Mouse (Mus musculus): ENCODE results near the gene Rab7. TPM values are rescaled to one million over a fixed set of nuclear protein-coding genes. Genes with fewer than 3 reads are reported as not detected.

The Rab7 gene
- polyA plus RNA-seq (2014; fragmentation: Nextera tagmentation; extraction: Ambion mirVana), result 246 and 251 TPM in 2 replicates

DNA sequence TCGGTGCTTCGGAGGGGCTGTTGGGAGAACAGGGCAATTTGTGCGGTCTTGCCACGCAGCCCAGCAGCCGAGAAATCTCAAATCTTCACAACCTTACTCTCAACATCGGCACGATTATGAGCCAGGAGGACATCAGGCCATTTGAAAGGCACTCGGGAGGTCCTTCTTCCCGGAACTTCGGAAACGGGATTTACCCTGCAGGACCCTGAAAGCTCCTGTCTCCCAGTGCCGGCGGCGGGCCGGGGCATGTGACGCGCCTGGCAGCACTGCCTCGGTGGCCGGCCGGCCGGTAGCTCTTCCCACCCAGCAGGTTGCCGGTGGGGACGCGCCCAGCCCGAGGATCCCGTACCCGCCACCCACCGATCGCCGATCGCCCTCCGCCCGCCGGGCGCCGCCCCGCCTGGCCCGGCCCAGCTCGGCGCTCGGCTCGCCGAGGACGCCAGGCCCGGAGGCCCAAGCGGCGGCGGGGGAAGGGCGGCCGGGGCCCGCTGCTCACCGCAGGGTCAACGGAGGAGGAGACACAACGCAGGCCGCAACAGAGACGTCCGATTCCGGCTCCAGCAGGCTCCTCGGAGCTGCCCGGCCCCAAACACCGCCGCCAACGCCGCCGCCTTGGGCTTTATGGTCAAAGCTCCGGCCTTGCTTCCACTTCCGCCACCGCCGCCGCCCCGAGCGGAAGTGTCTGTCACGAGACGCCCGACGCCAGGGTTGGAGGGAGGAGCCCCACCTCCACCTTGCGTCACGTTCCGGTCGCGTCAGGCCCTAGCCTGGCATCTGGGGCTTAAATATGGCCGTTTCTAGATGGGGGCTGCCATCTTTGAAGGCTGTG, at the start of gene Rab7:
Gene Rab7 (minus strand): TSS at position 694 of the 829 bp plus-strand sequence.
- peak within 1 kb of the TSS; percentile 92 for H3K9ac ChIP-seq (replicated peaks; ENCODE audit: low read depth, low read length)
- peak; percentile 93 for ATAC-seq (ENCODE audit: insufficient number of reproducible peaks, insufficient read depth, low FRiP score, low read depth)
- H3K9me3 ChIP-seq (ENCODE audit: control insufficient read depth, low read depth, low read length), result no peaks in the 10 kb centered on the region
- no peaks in the 10 kb centered on the region for H3K36me3 ChIP-seq (ENCODE audit: control insufficient read depth, insufficient read depth, low read length)
- WGBS, result under 1% methylated on average over 69 of the region's 82 CpGs
- peak within 1 kb of the TSS; percentile 96 for H3K4me2 ChIP-seq (replicated peaks; ENCODE audit: low read depth, low read length)
- H3K27ac ChIP-seq (ENCODE audit: low read length), result peak within 1 kb of the TSS; percentile 81
- no peaks in the 10 kb centered on the region for H3K27me3 ChIP-seq (ENCODE audit: control insufficient read depth, insufficient read depth, low read length)
- H3K4me1 ChIP-seq (ENCODE audit: control insufficient read depth, insufficient read depth, low read length), result peaks cover 20% of the 10 kb centered on the region
- peak within 1 kb of the TSS; percentile 85 for H3K4me3 ChIP-seq (ENCODE audit: low read depth, low read length)

DNA sequence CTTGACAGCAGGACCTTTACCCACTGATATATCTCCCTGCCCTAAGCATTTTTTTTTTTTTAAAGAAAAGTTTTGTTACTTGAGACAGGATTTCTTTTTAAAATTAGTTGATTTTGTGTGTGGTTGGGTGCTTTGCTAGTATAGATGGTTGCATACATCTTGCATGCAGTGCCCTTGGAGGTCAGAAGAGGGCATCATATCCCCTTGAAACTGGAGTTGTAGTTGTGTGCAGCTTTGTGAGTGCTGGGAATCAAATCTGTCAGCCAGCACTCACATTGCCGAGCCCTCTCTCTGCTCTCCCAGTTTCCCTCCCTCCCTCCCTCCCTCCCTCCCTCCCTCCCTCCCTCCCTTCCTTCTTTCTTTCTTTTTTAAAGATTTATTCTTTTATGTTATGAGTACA, 43.9 kb upstream of the Rab7 start:
- Histone ChIP-seq H3K4me1 (ENCODE audit: control insufficient read depth, insufficient read depth, low read length) (peaks cover 18% of the 10 kb centered on the region), H3K27ac (ENCODE audit: low read length) (no peak overlapping the region), H3K4me2 (replicated peaks; ENCODE audit: low read depth, low read length) (no peak overlapping the region), H3K4me3 (ENCODE audit: low read depth, low read length) (no peak overlapping the region), H3K9me3 (ENCODE audit: control insufficient read depth, low read depth, low read length) (no peaks in the 10 kb centered on the region), H3K9ac (replicated peaks; ENCODE audit: low read depth, low read length) (no peak overlapping the region), H3K36me3 (ENCODE audit: control insufficient read depth, insufficient read depth, low read length) (peaks cover 33% of the 10 kb centered on the region), H3K27me3 (ENCODE audit: control insufficient read depth, insufficient read depth, low read length) (no peaks in the 10 kb centered on the region)
- 64% methylated on average over 1 of the region's 1 CpGs for WGBS
- ATAC-seq (ENCODE audit: insufficient number of reproducible peaks, insufficient read depth, low FRiP score, low read depth), result no peak

DNA sequence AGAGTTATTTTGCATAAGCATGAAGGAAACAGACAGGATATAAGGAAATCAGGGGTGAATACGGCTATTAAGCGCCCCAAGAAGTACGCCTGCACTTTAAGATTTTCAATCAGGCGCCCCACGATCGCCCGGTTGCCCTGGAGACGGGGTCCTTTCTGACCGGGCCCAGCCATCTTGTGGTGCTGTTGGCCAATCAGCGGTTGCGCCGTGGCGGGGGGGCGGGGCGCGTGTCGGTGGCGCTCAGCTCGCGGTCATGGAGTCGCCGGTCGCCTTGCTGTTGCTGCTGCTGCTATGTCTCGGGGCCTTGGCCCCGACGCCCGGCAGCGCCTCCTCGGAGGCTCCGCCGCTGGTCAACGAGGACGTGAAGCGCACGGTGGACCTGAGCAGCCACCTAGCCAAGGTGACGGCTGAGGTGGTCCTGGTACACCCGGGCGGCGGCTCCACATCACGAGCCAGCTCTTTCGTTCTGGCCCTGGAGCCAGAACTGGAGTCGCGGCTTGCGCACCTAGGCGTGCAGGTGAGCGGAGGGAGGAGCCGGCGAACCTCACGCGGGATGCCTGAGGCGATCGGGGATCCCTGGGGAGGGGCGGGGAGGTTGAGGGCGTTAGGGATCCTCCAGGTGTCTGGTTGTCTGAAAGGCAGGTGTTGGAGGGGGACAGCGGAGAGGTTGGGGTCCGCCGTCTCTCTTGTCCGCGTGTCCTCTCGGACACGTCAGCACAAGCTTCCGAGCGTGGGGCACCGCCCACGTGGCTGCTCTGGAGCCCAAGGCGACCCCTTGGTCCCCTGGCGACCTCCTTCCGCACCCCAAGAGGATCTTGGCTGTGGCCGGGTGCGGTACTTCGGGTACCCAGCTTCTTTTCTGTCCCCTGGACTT, 39.4 kb upstream of the Rab7 start, which contains the start of gene Rpn1:
Gene Rpn1 (plus strand): TSS at position 205 of the 874 bp plus-strand sequence.
- no peaks in the 10 kb centered on the region; the same call in 1 of the 2 replicates for H3K36me3 ChIP-seq (ENCODE audit: control insufficient read depth, insufficient read depth, low read length)
- peak within 1 kb of the TSS; percentile 69 for H3K4me2 ChIP-seq (replicated peaks; ENCODE audit: low read depth, low read length)
- ATAC-seq (ENCODE audit: insufficient number of reproducible peaks, insufficient read depth, low FRiP score, low read depth), result peak; percentile 97
- H3K9ac ChIP-seq (replicated peaks; ENCODE audit: low read depth, low read length), result peak within 1 kb of the TSS; percentile 72
- under 1% methylated on average over 71 of the region's 71 CpGs for WGBS
- peaks cover 20% of the 10 kb centered on the region for H3K4me1 ChIP-seq (ENCODE audit: control insufficient read depth, insufficient read depth, low read length)
- no peaks in the 10 kb centered on the region for H3K9me3 ChIP-seq (ENCODE audit: control insufficient read depth, low read depth, low read length)
- H3K27ac ChIP-seq (ENCODE audit: low read length), result peak within 1 kb of the TSS; percentile 62
- H3K4me3 ChIP-seq (ENCODE audit: low read depth, low read length), result peak within 1 kb of the TSS; percentile 70
- H3K27me3 ChIP-seq (ENCODE audit: control insufficient read depth, insufficient read depth, low read length), result no peaks in the 10 kb centered on the region

DNA sequence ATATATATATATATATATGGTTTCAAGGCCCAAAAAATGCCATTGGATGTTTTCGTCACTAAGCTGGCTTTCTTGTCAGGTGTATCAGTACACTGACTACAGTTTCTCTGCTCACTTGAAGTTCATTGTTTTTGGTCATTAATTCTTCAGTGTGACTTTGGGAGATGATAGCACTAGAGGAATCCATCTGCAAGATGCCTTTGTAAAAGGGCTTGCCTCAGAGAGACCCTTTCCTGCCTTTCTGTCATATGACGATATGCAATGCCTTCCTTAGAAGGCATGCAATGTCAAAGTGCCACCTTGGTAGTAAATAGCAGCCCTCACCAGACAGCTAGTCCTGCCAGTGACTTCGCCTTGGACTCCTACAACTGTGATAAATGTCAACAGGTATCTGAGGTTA, 38.6 kb upstream of the Rab7 start:
- H3K27ac ChIP-seq (ENCODE audit: low read length), result no peak overlapping the region
- no peaks in the 10 kb centered on the region; the same call in 1 of the 2 replicates for H3K36me3 ChIP-seq (ENCODE audit: control insufficient read depth, insufficient read depth, low read length)
- WGBS, result 65% methylated on average over 3 of the region's 3 CpGs
- H3K27me3 ChIP-seq (ENCODE audit: control insufficient read depth, insufficient read depth, low read length), result no peaks in the 10 kb centered on the region
- no peaks in the 10 kb centered on the region for H3K9me3 ChIP-seq (ENCODE audit: control insufficient read depth, low read depth, low read length)
- peak overlapping the region; percentile 41 for H3K4me2 ChIP-seq (replicated peaks; ENCODE audit: low read depth, low read length)
- H3K4me3 ChIP-seq (ENCODE audit: low read depth, low read length), result peak overlapping the region; percentile 70
- H3K9ac ChIP-seq (replicated peaks; ENCODE audit: low read depth, low read length), result no peak overlapping the region
- no peak for ATAC-seq (ENCODE audit: insufficient number of reproducible peaks, insufficient read depth, low FRiP score, low read depth)
- H3K4me1 ChIP-seq (ENCODE audit: control insufficient read depth, insufficient read depth, low read length), result peaks cover 20% of the 10 kb centered on the region

DNA sequence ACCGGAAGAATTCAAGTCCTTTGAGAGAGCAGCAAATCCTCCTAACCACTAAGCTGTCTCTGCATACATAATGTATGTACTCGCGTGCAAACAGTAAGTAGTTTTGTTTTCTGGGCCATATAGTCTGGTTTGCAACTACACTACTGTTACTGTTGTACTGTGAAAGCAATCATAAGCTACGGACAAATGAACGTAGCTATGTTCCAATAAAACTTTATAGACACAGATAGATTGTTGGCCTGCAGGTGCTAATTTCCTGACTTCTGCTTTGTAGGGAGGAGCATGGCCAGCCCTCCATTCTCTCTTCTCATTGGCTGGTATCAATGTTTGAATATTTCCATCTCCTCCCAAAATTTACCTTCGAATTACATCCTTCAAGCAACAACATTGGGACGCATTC, 38.0 kb upstream of the Rab7 start:
- Histone ChIP-seq H3K4me2 (replicated peaks; ENCODE audit: low read depth, low read length) (no peak overlapping the region), H3K9me3 (ENCODE audit: control insufficient read depth, low read depth, low read length) (no peaks in the 10 kb centered on the region), H3K4me3 (ENCODE audit: low read depth, low read length) (no peak overlapping the region), H3K4me1 (ENCODE audit: control insufficient read depth, insufficient read depth, low read length) (peaks cover 20% of the 10 kb centered on the region), H3K27ac (ENCODE audit: low read length) (no peak overlapping the region), H3K36me3 (ENCODE audit: control insufficient read depth, insufficient read depth, low read length) (no peaks in the 10 kb centered on the region; the same call in 1 of the 2 replicates), H3K27me3 (ENCODE audit: control insufficient read depth, insufficient read depth, low read length) (no peaks in the 10 kb centered on the region), H3K9ac (replicated peaks; ENCODE audit: low read depth, low read length) (no peak overlapping the region)
- no peak for ATAC-seq (ENCODE audit: insufficient number of reproducible peaks, insufficient read depth, low FRiP score, low read depth)
- WGBS, result 84% methylated on average over 7 of the region's 7 CpGs

DNA sequence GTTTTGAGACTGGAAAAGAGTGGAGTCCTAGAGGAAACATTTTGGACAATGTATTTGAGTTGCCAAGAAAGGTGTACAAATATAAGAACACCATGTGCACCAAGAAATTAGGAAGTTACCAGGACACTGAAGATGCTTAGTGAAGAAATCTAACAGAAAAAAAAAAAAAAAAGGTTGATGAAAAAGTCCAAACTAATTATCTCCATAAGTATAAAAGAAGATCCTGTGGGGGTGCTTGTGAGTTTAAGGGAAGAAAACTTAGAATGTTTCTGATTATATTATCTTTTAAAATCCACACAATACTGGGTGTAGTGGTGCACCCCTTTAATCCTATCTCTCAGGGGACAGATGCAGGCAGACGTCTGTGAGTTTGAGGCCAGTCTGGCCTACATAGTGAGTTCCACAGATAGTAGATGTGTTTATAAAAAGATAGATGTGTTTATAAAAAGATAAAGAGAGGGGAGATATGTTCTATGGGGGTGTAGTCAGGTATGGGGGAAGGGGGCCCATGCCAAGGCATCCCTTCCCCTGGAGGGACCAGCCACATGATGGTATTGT, 31.0 kb upstream of the Rab7 start:
- Histone ChIP-seq H3K27me3 (ENCODE audit: control insufficient read depth, insufficient read depth, low read length) (no peaks in the 10 kb centered on the region), H3K27ac (ENCODE audit: low read length) (no peak overlapping the region; the same call in 1 of the 2 replicates), H3K4me3 (ENCODE audit: low read depth, low read length) (no peak overlapping the region; the same call in 1 of the 2 replicates), H3K36me3 (ENCODE audit: control insufficient read depth, insufficient read depth, low read length) (no peaks in the 10 kb centered on the region), H3K4me2 (replicated peaks; ENCODE audit: low read depth, low read length) (no peak overlapping the region), H3K4me1 (ENCODE audit: control insufficient read depth, insufficient read depth, low read length) (no peaks in the 10 kb centered on the region), H3K9ac (replicated peaks; ENCODE audit: low read depth, low read length) (no peak overlapping the region), H3K9me3 (ENCODE audit: control insufficient read depth, low read depth, low read length) (no peaks in the 10 kb centered on the region)
- no peak for ATAC-seq (ENCODE audit: insufficient number of reproducible peaks, insufficient read depth, low FRiP score, low read depth)
- WGBS, result 65% methylated on average over 1 of the region's 1 CpGs

DNA sequence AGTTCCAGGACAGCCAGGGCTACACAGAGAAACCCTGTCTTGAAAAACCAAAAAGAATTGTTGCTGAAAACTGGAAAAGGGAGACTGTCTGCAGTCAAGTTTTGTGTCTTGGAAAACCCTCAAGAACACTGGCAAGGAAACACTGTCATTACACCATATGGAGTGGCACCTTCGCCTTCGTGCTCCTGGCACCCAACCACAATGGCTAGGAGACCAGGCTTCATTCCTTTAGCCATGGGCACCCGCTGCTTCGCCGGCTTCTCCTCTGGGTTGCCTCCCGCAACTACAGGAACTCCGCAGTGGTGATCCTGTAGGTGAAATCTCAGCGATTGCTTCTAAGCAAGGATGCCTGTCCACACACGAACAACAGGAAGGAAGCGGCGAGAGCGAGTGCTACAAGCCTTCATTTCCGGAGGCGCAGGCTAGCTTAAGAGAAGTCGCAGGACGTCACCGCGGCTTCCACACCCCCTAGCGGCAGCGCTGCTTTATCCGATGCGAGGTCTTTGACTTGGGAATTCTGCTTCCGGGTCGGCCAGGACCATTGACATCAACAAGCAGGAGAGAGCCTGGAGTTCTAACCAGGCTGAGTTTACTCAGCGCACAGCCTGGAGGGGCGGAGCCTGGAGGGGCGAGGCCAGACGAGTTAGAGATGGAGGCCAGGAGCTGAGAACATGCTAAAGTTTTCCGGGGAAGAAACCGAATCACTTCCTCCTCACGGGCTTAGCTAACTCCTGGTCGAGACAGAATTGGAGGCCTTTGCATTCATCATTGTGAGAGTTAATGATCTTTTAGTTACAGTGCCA, 29.9 kb upstream of the Rab7 start:
- peak overlapping the region; percentile 34 for H3K4me3 ChIP-seq (ENCODE audit: low read depth, low read length)
- no peaks in the 10 kb centered on the region for H3K9me3 ChIP-seq (ENCODE audit: control insufficient read depth, low read depth, low read length)
- peak; percentile 98 for ATAC-seq (ENCODE audit: insufficient number of reproducible peaks, insufficient read depth, low FRiP score, low read depth)
- no peaks in the 10 kb centered on the region for H3K27me3 ChIP-seq (ENCODE audit: control insufficient read depth, insufficient read depth, low read length)
- peak overlapping the region; percentile 47 for H3K4me2 ChIP-seq (replicated peaks; ENCODE audit: low read depth, low read length)
- peak overlapping the region; percentile 64 for H3K27ac ChIP-seq (ENCODE audit: low read length)
- H3K4me1 ChIP-seq (ENCODE audit: control insufficient read depth, insufficient read depth, low read length), result no peaks in the 10 kb centered on the region
- WGBS, result 5% methylated on average over 32 of the region's 32 CpGs
- H3K36me3 ChIP-seq (ENCODE audit: control insufficient read depth, insufficient read depth, low read length), result no peaks in the 10 kb centered on the region
- H3K9ac ChIP-seq (replicated peaks; ENCODE audit: low read depth, low read length), result peak overlapping the region; percentile 45; the same call in 1 of the 2 replicates

Data from stomach, embryonic 14.5 days (tissue).